Mouse (Mus musculus) stomach, embryonic 14.5 days (tissue): ENCODE measurements around the gene Hivep2. TPM values are rescaled to one million over a fixed set of nuclear protein-coding genes. Genes with fewer than 3 reads are reported as not detected.

Source experiments
- ATAC-seq: fragments of 200-750 bp; cut with Nextera tagmentation; 2 replicates; pipeline ENCODE4 v1.8.0; 2017; ENCODE audit warnings: low read depth, moderate TSS enrichment; ENCODE audit not compliant: insufficient number of reproducible peaks, insufficient read depth, low FRiP score
- H3K27ac ChIP-seq: fragments of 300-500 bp; sonication (generic); 2 replicates; pipeline ENCODE4 v1.5.1; 2014; ENCODE audit warnings: mild to moderate bottlenecking, low read length, moderate library complexity, mixed read lengths
- H3K27me3 ChIP-seq: fragments of 300-500 bp; sonication (generic); 2 replicates; pipeline ENCODE4 v1.6.1; 2014; ENCODE audit warnings: low read length, control low read depth, mixed read lengths; ENCODE audit not compliant: control insufficient read depth, insufficient read depth
- H3K36me3 ChIP-seq: fragments of 300-500 bp; sonication (generic); 2 replicates; pipeline ENCODE4 v1.6.1; 2014; ENCODE audit warnings: mild to moderate bottlenecking, control low read depth, low read length, moderate library complexity, mixed read lengths; ENCODE audit not compliant: control insufficient read depth, insufficient read depth
- H3K4me1 ChIP-seq: fragments of 300-500 bp; sonication (generic); 2 replicates; pipeline ENCODE4 v1.6.1; 2014; ENCODE audit warnings: low read length, control low read depth, mixed read lengths; ENCODE audit not compliant: control insufficient read depth, insufficient read depth
- H3K4me2 ChIP-seq: fragments of 300-500 bp; sonication (generic); replicated peaks from 2 replicates; pipeline ENCODE4 v1.6.1; 2014; ENCODE audit warnings: low read depth, low read length, control low read depth
- H3K4me3 ChIP-seq: fragments of 300-500 bp; sonication (generic); 2 replicates; pipeline ENCODE4 v1.5.1; 2014; ENCODE audit warnings: low read depth, low read length, control low read depth
- H3K9ac ChIP-seq: fragments of 300-500 bp; sonication (generic); replicated peaks from 2 replicates; pipeline ENCODE4 v1.6.1; 2014; ENCODE audit warnings: low read depth, mild to moderate bottlenecking, control low read depth, low read length, moderate library complexity, mixed read lengths
- H3K9me3 ChIP-seq: fragments of 300-500 bp; sonication (generic); 2 replicates; pipeline ENCODE4 v1.6.1; 2016; ENCODE audit warnings: low read depth, low read length, control low read depth; ENCODE audit not compliant: control insufficient read depth
- WGBS: fragments of 180-500 bp; shearing (Covaris S2); extraction: QIAGEN DNeasy Blood & Tissue Kit; methylation state at CpG from one replicate; pipeline ENCODE4 v1.1.7; 2014; 5-methylcytosine and 5-hydroxymethylcytosine counted together
- polyA plus RNA-seq: library from polyadenylated mRNA; unstranded; fragments of >200 nt; fragmentation: Nextera tagmentation; extraction: Ambion mirVana; gene quantifications from 2 replicates; pipeline ENCODE4 v1.2.1, GENCODE M21; 2014

The Hivep2 gene
- polyA plus RNA-seq, 1 experiment from 2014 or later = 10.6 TPM

DNA sequence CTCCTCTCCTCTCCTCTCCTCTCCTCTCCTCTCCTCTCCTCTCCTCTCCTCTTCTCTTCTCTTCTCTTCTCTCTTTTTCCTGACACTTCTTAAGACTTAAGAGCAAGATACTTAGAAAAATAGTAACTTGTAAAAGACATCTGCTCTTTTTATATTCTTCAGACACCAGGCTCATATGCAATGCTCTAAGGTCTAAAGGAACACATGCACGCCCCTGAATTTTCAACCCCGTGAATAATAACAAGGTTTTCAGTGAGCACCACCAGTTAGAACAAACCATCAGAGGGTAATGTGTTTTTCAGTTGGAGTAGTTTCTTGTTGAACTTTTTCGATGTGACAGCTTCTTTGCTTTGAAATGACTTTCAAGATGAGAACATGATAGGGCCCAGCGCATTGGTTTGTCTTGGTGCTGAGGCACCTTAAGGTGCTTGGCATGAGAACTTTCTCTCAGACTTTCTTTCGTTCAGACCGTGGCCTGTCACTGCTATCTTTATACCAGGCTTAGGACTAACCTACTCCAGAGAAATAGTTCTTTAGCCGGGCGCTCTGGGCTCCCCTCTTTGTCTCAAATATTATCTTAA is 86.3 kb downstream of the Hivep2 start:
- H3K27ac ChIP-seq = no peak overlapping the region
- H3K36me3 ChIP-seq = no peaks in the 10 kb centered on the region
- no peaks in the 10 kb centered on the region for H3K9me3 ChIP-seq
- ATAC-seq = no peak
- no peaks in the 10 kb centered on the region for H3K27me3 ChIP-seq
- H3K4me3 ChIP-seq = no peak overlapping the region
- H3K9ac ChIP-seq = no peak overlapping the region
- WGBS = 89% methylated on average over 8 of the region's 8 CpGs
- no peak overlapping the region for H3K4me2 ChIP-seq
- H3K4me1 ChIP-seq = peaks cover 27% of the 10 kb centered on the region

DNA sequence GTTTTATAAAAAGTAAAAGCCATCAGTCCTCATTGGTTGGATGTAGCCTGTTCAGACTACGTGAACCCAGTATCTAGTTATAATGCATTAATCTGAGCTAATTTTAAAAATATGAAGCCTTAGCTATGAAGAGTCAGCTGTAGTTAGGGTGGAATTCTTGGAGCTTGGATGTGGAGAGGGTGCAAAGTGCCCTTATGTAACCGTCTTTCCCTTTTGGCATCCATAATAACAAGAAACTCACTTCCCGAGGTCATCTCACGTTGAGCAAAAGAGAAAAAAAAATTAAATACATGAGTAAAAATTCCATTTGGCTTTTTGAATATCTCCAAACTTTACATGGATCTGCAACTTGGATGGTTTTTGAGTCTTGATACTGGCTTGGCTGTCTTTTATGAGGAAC is 89.0 kb downstream of the Hivep2 start:
- Histone ChIP-seq H3K9ac (no peak overlapping the region), H3K27me3 (no peaks in the 10 kb centered on the region), H3K4me3 (no peak overlapping the region), H3K4me1 (peaks cover 19% of the 10 kb centered on the region), H3K36me3 (no peaks in the 10 kb centered on the region), H3K4me2 (no peak overlapping the region), H3K27ac (no peak overlapping the region), H3K9me3 (no peaks in the 10 kb centered on the region)
- 74% methylated on average over 4 of the region's 4 CpGs for WGBS
- ATAC-seq = no peak

DNA sequence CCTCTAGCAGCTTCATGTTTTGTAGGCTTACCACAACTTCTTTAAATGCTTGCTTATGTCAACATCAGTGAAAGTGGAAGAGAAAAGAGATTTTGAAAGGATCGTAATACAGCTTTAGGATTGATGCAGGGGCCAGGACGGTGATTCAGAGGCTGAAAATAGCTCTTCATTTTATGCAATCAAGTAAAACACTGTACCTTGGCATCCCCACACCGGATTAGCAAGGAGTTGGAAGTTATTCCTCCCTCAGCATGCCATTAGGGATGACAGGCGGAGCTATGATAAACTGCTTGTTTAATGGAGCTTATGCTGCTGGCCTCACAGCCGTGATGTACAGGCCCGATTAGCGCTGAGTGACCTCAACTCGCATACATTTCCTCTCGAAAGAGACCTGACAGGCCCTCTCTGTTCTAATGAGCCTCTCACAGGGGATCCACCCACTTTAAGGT is 89.7 kb downstream of the Hivep2 start:
- Histone ChIP-seq H3K27me3 (no peaks in the 10 kb centered on the region), H3K9me3 (no peaks in the 10 kb centered on the region), H3K4me2 (no peak overlapping the region), H3K27ac (no peak overlapping the region; the same call in 1 of the 2 replicates), H3K9ac (no peak overlapping the region), H3K4me3 (no peak overlapping the region), H3K36me3 (no peaks in the 10 kb centered on the region), H3K4me1 (peaks cover 19% of the 10 kb centered on the region)
- peak; percentile 24; the same call in 1 of the 2 replicates for ATAC-seq
- WGBS = 12% methylated on average over 9 of the region's 9 CpGs

DNA sequence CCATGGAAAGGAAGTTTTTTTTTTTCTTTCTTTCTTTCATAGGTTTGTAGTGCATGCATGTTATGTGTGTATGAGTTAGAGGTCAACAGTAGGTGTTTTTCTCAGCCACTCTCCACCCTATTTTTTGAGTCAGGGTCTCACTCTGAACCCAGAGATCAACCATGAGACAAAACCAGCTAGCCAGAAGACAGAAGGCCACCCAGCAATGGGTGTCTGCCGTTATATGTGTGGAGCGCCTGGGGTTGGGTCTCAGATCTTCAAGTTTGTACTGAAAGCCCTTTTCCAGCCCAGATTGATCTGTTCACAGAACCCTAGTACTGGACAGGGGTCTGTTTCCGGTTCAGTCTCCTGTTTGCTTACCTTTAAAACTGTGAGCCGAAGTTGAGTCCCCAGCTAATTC is 90.2 kb downstream of the Hivep2 start:
- Histone ChIP-seq H3K4me3 (no peak overlapping the region), H3K27ac (no peak overlapping the region), H3K27me3 (no peaks in the 10 kb centered on the region), H3K9ac (no peak overlapping the region), H3K4me2 (no peak overlapping the region), H3K4me1 (peaks cover 19% of the 10 kb centered on the region), H3K9me3 (no peaks in the 10 kb centered on the region), H3K36me3 (no peaks in the 10 kb centered on the region)
- WGBS = 60% methylated on average over 4 of the region's 4 CpGs
- no peak for ATAC-seq

DNA sequence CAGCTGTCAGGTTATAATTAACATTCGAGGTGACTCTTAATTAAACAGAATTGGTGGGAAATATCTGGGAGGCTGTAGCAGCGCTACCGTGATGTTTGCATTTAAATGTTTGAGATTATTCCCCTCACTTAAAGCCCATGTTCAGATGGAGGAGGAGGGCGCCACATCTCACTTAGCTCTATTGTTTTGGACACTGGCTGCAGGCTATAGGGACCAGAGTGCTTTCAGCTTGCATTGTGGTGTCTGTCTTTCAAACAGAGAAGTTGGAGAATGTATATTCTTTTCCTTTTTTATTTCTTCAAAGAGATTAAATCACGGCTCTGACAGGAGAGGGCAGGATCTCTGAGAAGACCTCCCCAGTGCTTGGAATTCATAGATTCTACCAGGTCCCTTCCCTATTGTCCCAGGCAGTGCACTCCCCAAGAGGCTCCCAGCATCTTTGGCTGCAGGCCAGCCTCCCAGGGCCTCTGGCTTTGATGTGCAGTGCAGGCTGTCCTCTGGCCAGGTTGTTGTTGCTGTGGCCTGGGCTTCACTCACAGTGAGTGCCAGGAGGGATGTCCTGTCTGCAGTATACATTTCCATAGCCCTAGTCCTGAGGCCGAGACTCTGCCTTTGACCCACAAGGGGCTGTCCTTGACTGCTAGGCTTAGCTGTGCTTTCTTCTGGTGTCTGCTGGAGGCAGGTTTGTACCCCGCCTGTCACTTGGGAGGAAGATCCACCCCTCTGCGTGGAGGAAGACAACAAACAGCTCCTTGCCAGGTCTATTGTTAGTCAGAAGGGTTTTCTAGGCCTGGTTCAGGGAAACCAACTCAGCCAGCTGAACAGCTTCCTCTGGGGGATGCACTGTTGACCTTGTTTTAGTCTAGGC is 90.9 kb downstream of the Hivep2 start:
- ATAC-seq = peak; percentile 53
- 46% methylated on average over 8 of the region's 8 CpGs for WGBS

DNA sequence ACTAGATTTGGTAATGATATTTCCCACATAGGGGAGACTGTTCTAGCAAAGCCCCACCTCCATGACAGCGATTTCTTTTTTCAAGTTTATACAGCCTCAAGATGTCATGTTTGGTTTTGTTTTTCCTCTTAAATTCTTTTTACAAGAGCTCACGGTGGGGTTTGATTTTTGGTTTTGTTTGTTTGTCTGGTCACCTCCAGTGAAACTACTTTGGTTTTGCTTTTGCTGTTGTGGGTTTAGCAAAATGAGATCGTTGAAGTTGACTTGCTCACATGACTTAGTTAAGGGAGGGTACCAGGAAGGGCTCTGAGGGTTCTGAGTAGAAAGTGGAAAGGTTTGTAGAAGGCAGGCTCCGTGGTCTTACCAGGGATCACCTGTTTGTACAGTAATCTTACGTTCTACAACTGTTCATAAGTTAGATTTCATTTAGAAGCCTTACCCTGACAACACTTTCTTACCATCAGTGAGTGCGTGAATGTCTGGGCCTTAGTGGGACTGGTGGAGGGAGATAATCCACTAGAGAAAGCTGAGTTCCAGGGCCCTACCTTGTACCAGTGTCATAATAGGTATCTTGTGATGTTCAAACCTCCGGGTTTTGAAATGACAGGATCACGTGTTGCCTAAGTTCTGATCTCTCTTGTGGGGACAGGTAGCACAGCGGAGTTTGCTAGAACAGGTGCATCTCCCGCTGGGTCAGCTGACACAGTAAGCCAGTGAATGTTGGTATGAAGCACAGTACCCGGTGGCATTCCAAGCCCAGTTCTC is 92.1 kb downstream of the Hivep2 start:
- H3K27ac ChIP-seq = no peak overlapping the region
- H3K9me3 ChIP-seq = no peaks in the 10 kb centered on the region
- H3K4me2 ChIP-seq = no peak overlapping the region
- no peaks in the 10 kb centered on the region for H3K36me3 ChIP-seq
- no peaks in the 10 kb centered on the region for H3K27me3 ChIP-seq
- WGBS = 89% methylated on average over 11 of the region's 11 CpGs
- no peak overlapping the region for H3K4me3 ChIP-seq
- no peak overlapping the region for H3K9ac ChIP-seq
- no peak for ATAC-seq
- H3K4me1 ChIP-seq = peaks cover 19% of the 10 kb centered on the region

More for the DNA sequence above, 90.9 kb downstream of the Hivep2 start:
- Histone ChIP-seq H3K4me3 (no peak overlapping the region), H3K4me1 (peaks cover 19% of the 10 kb centered on the region), H3K27ac (peak overlapping the region; percentile 33; the same call in 1 of the 2 replicates), H3K36me3 (no peaks in the 10 kb centered on the region), H3K9me3 (no peaks in the 10 kb centered on the region), H3K4me2 (no peak overlapping the region), H3K27me3 (no peaks in the 10 kb centered on the region), H3K9ac (no peak overlapping the region)

DNA sequence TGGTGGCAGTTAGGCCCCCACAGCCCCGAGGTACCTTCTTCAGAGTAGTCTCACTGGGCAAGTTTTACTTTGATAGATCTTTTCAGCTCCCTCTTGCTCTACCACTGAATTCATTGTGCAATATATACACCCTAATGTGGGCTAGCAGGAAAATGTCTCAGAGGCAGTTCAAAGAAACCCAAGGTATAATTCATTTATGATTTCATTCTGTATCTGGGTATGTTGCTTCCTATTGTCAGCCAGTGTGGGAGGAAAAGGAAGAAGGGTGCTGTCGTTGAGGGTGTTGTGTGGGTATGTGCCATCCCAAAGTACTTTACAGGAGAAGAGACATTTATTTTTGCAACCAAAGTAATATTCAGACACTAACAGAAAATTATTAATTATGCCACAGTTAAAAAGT is 92.9 kb downstream of the Hivep2 start:
- no peaks in the 10 kb centered on the region for H3K9me3 ChIP-seq
- WGBS = 79% methylated on average over 2 of the region's 2 CpGs
- no peak overlapping the region for H3K27ac ChIP-seq
- H3K9ac ChIP-seq = no peak overlapping the region
- no peak overlapping the region for H3K4me3 ChIP-seq
- H3K4me1 ChIP-seq = peaks cover 19% of the 10 kb centered on the region
- H3K36me3 ChIP-seq = no peaks in the 10 kb centered on the region
- ATAC-seq = no peak
- H3K27me3 ChIP-seq = no peaks in the 10 kb centered on the region
- H3K4me2 ChIP-seq = no peak overlapping the region

DNA sequence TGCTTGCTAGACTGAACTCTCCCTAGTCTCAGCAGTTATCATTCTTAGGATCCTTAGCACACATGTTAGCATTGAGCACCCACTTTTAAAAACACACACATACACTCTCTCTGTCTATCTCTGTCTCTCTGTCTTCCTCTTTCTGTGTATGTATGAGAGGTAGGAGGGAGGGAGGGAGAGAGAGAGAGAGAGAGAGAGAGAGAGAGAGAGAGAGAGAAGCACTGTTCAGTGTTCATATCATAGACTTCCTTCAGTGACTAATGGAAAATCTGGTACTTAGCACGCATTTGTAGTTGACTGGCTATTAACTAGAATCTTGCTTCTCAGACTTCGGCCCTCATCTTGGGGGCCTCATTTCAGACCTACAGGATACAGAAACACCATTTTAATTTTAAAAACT is 93.7 kb downstream of the Hivep2 start:
- Histone ChIP-seq H3K27ac (no peak overlapping the region), H3K36me3 (no peaks in the 10 kb centered on the region), H3K4me3 (no peak overlapping the region), H3K4me1 (peaks cover 19% of the 10 kb centered on the region), H3K9ac (no peak overlapping the region), H3K9me3 (no peaks in the 10 kb centered on the region), H3K4me2 (no peak overlapping the region), H3K27me3 (no peaks in the 10 kb centered on the region)
- 82% methylated on average over 2 of the region's 2 CpGs for WGBS
- no peak for ATAC-seq
